Mouse (Mus musculus) layer of hippocampus, adult 11-12 months (tissue): Measurements from ENCODE around the gene Ube2g2.
A peak's percentile ranks its signal among the peaks of the same experiment; 100 is the strongest.

Experiments
- DNase-seq: peaks from one replicate; pipeline ENCODE4 v3.0.0; 2022; ENCODE audit warnings: low spot score

Gene Ube2g2

DNA sequence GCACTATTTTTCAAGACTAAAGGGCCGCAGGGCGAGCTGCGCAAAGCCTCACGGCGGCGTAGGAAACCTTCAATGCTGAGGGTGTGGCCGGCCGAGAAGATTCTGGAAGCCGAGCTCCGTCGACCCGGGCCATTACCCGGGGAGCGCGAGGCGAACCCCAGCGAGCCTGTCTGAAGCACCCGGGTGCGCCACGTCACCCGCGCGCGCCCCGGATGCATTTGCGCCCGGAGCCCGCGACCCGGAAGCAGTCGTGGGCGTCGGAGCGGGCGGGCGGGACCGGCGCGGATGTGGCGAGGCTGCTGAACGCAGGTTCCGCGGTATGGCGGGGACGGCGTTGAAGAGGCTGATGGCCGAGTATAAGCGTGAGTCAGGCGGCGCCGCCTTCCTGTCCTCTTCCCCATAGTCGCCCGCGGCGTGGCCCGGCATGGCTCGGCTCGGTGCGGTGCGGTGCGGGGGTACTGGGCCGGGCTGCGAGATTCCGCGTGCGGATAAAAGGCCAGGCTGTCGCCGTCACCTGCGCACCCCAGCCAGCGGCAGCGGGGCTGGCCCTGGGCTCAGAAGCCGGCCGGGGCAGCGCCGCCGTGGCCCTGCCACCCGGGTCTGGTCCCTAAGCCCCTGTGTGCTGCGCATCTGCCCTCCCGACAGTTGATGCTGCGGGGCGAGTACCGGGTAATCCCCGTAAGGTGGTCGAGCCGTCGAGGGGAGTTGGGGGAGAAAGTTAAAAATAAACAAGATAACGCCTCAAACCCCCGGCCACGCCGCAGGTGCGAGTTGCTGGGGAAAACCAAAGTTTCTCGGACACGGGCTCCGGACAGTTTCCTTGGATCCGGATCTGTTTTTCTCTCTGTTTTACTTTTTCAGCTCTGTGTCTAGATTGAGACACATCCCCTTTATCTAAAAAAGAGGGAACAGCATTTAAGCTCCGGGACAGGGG, at the start of gene Ube2g2:
TSS of gene Ube2g2 (plus strand) at position 221 of the 934 bp plus-strand sequence.
- peak; percentile 91 for DNase-seq

DNA sequence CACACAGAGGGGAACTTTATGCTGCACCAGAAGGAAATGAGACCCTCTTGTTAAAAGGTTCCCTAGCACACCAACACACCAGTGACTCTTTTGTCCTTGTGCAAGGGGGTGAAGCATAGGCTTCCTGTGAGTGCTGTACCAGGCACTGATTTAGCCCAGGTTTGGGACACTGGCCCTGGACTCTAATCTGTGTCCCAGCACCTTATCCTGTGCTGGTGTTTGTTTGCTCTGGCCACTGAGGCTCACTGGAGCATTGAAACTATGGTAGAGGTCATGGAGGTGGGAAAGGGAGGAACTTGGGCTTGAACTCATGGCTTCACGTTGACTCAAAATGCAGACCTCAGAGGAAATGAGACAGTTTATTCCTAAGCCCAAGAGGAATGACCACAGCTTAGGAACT, 48.9 kb upstream of the Ube2g2 start:
- no peak for DNase-seq

DNA sequence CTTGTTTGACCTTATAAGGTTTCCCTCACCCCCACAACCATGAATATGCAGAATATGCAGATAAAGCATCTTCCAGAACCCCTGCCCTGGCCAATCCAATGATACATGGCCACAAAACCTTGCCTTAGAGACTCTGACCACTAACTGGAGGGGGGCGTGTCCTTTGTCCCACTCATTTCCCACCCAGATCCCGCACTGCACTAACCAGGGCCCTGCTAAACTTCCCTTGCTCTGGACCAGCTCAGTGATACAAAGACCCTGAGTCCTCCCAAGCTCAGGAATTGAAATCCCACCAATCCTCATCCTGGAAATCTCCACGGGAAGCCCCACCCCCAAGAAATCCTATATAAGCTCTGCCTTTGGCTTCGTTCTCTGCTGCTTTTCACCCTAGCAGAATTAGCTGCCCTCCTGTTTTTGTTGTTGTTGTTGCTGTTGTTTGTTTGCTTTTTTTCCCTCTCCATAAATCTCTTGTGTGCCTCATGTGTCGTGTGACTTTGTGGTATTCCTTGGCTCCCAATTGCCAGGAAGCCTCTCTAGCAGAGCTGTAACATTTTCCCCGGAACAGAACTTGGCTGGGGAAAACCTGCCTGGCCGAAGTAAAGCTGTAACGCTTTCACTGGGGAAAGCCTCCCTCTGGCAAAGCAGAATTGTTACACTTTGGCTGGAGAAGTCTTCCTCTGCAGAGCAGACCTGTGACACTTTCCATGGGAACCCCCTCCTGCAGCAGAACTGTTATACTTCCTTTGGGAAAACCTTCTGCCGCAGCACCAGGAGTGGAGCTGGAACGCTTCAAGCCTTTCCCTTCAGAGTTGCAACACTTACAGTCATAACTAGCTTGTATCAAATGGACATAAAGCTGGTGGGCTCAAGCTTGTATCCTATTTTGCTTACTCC, 41.8 kb upstream of the Ube2g2 start:
- DNase-seq = no peak

DNA sequence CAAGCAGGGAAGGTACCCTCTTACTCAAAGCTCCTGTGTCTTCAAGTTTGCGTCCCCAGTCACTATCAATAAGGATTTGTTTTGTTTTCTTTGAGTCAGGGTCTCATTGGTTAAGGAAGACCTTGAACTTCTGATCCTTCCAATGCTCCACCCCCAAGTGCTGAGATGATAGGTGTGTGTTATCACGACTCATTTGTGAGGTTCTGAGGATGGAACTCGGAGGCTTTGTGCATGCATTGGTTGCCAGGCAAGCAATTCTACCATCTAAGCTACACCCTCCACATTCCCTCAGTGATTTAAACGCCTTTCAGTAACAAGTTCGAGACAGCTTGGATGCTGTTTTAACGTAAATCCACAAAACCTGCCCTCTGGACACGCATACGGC, 41.1 kb upstream of the Ube2g2 start:
- no peak for DNase-seq

DNA sequence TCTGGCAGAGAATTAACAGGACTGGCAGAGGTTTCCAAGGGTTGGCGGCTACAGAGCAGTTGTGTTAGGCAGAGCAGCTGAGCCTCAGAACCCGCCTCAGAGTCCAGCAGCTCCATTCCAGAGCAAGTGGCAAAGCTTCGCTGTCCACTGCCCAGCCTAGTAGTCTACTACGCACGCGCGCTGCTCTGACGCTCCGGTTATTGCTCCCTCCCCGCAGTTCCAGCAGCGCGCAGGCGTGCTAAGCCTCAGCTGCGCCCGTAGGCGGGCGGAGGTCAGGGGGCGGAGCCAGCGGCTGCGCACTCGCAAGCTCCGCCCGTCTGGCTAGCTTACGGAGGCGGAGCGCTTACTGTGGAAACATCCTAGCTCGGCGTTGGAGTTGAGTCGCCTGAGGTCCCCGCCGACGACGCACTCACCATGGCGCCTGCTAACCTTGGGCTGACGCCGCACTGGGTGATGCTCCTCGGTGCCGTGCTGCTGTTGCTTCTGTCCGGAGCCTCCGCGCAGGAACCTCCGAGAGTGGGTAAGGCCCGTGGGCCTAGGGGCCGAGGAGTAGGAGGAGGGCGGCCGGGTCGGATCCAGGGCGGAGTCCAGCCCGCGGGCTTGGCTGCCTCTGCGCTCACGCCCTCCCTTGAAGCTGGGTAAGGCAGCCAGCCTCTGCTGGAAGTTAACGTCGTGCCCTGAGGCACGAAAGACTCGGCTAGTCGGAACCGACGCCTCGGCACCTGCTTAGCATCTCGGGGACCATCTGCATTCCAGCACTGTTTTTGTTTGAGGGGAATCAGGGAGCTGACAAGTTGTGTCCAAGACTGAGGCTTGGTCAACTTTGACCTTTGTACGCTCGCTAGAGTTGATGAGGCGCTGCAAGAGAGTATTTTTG, 40.4 kb upstream of the Ube2g2 start, which contains the start of gene Pttg1ip:
TSS of gene Pttg1ip (plus strand) at position 313 of the 877 bp plus-strand sequence.
- DNase-seq = peak; percentile 95

DNA sequence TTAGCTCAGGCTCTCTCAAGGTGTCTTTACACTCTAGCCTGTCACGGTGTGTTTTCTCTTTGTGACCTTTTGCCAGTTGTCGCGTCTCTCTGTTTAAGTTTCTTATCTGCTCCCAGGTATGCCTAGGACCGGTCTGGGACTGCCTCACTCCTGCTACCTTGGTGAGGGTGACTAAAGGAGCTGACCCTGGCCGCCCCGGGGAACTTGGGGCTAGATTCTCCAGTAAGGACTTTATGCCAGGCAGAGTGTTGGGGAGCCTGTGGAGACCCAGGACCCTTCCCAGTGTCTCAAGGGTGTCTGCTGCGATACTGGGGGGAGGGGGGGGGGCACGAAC, 39.8 kb upstream of the Ube2g2 start:
- DNase-seq = no peak

DNA sequence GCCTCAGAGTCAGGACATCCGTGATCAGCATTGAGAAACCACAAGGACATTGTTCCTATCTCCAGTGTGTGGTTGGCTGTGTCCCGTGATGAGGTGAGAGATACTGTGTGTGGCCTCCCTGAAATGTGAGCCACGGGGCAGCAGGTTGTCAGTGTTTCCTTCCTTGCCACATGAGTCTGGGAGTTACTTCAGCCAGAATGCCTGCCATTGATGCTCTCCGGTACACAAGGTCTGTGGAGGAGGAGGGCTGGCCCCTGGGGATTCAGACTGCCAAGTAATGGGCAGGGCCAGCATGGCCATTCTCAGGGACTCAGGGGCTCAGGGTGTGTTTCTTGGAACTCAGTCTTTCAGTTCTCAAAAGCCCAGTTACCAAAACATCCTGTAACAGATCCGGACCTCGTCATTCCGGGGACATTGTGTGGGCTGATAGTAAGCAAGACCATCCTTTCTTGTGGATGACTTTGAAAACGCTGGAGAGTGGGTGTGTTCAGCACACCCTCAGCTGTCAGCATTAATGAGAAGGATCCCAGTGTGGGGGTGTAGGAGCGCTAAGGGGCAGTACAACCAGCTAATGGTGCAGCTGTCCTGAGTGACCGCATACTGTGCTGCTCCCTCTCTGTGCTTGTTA, 38.2 kb upstream of the Ube2g2 start:
- no peak for DNase-seq

DNA sequence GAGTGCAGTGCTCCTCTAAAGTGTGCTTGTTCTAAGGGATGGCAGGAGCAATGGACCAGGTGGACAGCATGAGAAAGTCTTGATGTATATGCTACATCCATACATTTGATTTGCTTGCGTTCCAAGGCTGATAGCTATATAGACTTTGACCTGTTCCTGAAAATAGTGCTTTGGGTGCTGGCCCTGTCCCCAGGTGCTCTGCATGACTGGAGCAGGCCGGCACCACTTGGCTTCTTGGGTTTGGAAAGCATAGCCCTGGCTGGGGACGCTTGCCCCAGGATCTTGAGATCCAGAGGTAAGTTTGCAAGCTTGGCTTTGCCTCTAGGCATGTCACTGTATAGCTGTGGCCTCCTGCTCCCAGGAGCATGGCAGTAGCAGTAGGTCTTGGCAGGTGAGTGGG, 35.4 kb upstream of the Ube2g2 start:
- DNase-seq = no peak

DNA sequence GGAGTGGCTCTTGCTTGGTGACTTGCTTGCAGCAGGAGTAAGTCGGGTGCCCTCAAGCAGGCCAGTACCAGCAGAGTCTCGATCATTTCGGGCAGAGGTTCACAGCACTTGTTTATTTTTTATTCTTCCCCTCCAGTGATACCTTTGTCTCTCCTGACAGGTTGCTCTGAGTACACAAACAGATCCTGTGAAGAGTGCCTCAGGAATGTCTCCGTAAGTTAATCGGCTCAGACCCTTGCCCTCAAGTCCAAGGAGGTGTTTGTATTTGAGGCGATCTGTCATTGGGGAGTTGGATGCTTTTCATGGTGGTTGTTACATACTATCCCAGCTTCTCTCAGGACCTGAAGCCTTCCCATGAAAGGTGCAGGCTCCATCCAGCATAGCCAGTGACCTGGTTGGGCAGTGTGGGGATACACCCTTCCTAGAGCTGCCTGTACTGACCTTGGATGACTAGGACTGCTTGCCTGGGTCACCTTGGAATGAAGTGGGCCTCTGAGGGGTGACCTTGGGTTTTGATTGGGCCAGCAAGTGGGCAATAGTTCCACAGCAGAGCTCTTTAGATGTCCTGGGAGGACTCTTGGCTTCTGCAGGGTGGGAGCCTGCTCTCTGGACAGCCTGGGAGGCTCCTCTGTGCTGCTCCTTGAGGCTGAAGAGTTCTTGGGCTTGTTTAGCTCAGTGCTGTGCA, 34.8 kb upstream of the Ube2g2 start:
- DNase-seq = no peak

DNA sequence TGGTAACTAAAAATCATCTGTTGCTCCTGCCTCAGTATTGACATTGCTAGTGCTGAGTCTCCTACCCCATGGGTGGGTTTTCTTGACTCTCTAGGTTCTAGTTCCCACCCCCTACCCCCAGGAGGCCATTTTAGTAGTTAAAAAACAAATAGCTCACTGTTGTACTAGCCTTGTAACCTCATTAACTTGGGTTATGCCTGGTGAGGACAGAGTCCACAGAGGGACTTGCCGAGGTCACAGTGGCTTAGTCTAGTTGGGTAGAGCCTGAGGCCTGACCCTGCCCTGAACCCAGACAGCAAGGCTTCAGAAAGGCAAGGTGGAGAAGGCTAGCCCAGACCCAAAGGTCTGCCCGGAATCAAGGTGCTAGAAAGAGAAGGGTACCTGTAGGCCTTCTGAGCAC, 34.0 kb upstream of the Ube2g2 start:
- no peak for DNase-seq

DNA sequence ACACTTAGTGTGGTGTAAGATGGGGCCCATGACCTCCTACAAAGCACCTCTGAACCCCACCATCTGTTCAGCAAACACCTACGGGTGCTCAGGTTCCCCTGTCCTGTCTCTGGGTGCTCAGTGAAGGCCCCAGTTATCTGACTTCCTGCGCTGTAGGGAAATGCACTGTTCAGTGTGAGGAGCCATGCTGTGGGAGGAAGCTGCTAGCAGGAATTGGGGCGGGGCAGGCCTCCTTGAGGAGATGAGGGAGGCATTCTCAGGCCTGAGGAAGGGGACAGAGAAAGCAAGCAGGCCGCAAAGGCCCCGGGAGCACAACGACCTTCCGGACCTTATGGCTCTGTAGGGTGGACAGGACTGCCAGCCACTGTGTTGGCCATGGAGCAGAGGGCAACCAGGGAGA, 33.0 kb upstream of the Ube2g2 start:
- DNase-seq = no peak

DNA sequence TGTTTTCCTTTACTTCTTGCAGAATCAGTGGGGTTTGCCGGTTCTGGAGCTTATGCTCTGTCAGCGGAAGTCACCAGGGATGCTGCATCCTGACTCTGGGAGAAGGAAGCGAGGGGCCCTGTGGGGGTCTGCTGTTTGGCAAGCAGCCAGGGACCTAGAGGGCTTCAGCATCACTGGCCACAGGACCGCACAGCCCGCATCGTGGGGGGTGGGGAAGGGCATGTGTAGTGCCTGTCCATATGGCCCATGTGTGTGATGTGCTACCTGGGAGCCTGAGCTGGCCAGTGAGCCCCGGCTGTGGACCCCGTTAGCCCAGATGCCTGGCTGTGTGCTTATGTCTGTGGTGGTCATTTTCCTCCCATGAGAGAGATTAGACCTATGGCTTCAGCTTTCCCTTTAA, 32.3 kb upstream of the Ube2g2 start:
- no peak for DNase-seq

DNA sequence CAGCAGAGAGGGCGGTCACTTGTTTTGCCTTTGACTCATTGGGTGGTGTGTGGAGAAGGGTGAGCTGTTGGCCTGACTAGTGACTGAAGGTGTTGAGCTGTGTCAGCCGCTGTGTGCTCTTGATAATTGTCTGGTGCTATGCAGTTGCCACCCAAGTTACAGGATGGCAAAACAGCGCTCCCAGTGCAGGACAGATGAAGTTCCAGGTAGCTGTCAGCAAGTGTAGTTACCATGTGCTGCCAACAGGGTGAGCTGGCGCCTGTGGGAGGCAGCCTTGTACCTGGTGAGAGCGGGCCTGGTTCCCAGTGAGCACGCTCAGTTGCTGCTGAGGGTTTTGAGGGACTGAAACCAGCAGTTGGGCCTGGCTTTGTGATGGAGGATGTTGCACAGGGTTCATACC, 31.3 kb upstream of the Ube2g2 start:
- no peak for DNase-seq

DNA sequence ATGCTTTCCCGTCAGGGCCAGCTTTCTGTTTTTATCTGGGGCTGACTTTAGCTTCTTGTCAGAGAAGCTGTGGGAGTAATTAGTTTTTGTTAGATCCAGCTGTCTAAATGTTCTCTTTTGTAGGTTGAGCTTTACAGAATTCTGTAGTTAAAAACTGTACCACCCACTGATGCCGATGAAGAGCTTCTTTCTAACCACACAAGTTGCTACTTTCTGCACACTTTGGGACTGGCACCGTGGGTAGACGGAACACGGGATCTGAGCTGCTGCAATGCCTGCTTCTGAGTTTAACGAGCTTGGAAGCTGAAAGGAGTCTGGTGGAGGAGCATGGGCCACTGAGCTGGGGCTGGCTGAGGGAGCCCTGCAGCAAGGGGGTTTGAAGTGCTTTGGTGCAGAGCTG, 30.5 kb upstream of the Ube2g2 start:
- DNase-seq = no peak

DNA sequence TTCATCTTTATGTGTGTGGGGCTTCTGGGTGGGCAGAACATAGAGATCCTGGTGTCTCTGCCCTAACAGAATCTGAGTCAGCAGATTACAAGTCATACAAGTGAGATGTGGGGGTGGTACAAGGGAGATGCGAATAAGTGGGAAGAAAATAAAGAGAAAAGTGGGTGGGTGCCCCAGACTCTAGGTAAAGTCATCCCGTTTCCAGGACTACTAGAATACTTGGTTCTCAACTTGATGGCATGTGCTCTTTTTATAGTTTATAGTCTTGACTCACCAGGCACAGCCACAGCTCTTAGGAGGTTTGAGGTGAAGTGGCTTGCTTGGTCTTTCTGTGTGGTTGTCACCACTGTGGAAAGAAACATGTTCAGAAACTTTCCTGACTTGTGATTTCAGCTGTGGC, 26.0 kb upstream of the Ube2g2 start:
- DNase-seq = no peak

DNA sequence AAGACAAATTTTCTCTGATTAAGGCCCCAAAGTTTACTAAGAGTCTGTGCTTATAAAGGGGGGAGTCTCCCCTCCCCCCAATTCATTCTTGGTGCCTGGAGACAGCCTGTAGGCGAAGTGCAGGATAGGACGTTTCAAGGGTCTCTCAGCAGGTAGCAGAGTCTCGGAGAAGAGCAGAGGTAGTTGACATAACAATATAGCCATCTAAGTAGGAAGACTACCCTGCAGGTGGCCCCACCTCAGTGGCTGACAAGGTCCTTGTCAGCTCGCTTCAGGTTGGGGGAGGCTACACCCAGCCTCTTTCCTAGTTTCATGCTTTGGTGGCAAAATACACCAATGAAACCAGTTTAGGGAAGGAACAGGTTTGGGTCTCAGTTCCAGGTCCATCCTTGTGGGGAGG, 19.1 kb upstream of the Ube2g2 start:
- no peak for DNase-seq

DNA sequence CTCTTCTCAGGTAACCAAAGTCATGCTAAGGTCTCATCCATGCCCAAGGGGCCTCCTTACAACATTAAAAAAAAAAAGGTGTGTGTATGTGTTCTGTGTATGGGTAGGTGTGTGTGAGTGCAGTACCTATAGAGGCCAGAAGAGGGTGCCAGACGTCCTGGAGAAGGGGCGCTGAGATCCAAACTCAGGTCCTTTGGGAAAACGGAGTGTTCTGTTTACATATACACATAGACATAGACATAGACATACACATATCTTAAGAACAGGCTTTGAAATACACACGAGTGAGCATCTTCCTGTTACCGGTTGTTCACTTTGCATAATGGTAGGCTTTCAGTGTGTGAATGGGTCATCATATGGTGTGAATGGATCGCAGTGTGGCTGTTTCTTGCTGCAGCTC, 18.0 kb upstream of the Ube2g2 start:
- DNase-seq = no peak

DNA sequence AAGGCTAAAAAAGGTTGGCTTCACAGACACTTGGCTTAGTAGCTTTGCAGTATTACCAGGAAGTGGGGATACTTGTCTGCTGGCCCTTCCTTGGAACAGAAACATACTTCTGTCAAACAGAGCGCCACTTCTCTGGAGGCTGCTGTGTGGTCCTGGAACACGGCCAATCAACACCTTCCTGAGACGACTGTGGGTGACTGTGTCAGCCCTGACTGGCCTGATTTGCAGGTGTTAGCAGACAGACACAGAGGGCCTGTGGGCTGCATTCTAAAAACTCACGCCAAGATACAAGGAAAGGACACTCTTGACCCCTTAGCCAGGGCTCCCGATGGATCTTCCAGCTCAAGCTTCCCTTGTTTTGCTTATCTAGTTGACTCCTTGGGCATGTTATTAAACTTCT, 17.1 kb upstream of the Ube2g2 start:
- DNase-seq = no peak

DNA sequence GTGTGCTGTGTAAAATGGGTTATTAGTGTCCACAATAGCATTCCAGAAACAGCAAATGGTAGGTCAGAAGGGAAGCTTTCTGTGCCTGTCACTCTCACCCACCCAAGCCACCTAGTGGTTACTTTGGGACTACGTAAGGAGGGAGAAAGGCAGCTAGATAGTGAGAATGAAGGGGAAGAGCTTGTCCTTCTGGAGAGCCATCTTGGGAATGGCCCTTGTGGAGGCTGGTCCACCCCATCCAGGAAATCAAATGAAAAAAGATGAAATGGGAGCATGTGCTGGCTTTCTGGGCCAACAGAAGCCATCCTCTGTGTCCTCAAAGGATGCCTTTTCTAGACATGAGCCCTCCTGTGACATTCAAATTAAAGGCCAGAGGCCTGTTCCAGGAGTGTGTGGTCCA, 16.7 kb upstream of the Ube2g2 start:
- DNase-seq = no peak

DNA sequence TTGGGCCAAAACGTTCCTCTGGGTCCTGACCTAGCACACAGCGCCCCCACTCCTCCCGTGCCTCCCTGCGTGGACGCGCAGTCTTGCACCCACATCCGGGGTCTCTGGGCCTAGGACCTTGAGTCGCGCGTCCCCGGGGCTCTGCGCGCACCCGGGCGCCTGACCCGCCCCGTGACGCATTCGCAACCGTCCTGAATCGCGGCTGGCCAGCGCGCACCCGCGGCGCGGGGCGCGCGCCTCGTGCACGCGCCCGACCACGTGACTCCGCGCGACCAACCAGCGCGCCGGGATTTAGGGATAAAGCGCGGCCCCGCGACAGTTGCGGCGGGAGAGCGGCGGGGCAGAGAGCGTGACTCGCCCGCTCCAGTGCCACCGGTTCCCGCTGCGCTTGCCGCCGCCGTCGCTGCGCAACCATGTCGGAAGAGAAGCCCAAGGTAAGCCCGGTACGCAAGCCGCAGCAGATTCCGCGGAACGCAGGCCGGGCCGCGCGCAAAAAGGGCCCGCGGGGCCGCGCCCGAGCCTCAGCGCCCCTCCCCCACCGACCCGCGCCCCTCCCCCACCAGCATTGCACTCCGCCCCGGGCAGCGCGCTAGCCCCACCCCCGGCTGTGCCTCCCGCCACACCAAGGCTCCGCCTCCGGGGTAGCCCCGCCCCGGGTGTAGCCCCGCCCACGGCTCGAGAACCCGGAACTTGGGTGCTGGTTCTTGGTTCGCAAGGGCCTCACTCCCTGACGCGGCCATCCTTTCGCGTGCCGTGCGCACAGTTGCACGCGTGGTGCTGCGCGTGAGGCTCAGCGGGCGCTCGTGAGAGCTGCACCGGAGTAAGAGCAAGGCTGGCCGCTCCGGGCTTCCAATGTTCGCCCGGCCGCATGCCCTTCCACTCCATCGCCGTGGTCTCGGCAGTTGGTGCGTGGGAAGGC, 15.9 kb upstream of the Ube2g2 start, which contains the start of the genes Sumo3 and Gm49325:
TSS of gene Sumo3 (plus strand) at position 190 of the 919 bp plus-strand sequence.
TSS of gene Gm49325 (plus strand) at position 290 of the 919 bp plus-strand sequence.
- peak; percentile 96 for DNase-seq
